ENCODE assay signal across 21 mouse cellular contexts in the genomic region with DNA sequence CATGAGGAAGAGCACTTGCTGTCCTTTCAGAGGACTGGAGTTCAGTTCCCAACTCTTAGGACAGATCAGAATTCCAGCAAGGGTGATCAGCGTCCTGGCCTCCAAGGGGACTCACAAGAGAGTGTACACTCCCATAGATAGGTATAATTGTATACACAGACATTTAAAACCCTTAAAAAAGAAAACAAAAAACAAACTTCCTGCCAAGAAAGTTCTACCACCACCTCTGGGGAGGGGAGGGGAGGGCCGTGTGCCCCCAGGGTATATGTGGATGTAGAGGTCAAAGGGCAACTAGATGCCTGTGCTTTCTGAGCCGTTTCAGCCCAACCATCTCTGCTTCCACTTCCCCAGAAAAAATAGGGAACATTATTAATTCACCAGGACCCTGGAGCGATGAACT. TPM values are rescaled to one million over a fixed set of nuclear protein-coding genes. Genes with fewer than 3 reads are reported as not detected.
DNase-seq lines count a peak whose midpoint lies in the region; ATAC-seq and TF ChIP-seq lines count a peak whose summit lies in the region.
"Had no signal": no experiment of that assay in that cellular context is flagged by ENCODE, and none has a peak within 500 bp of the region (broad histone marks: within the 10 kb centered on the region; RNA-seq: fewer than 3 reads in every experiment).

No protein-coding gene starts in this region.

- peak; percentile 41 for DNase-seq in kidney, adult 2 months
- DNase-seq in kidney, adult 18-20 months = no peak
- no peak for DNase-seq in kidney, postnatal 0 days (ENCODE audit: low spot score)
- no peak for DNase-seq in kidney, postnatal 25 days
- DNase-seq in ES-CJ7 (ENCODE audit: low read depth, low spot score) = peak; percentile 69
- no peak for DNase-seq in adrenal gland, postnatal 36 days
- no peak for DNase-seq in lung, postnatal 25 days (ENCODE audit: low spot score)
- DNase-seq: adrenal gland, postnatal 14 days; B cell, adult 2 months; cerebellum, adult 18-20 months; cerebellum, postnatal 10 days; forebrain, postnatal 0 days; gastrocnemius, postnatal 14 days had no signal

- no peak for ATAC-seq in kidney, postnatal 0 days (replicated peaks; ENCODE audit: low FRiP score, low read depth)
- ATAC-seq: activated CD4-positive, CD25-positive, alpha-beta regulatory T cell, adult 4 months; CD4-positive, CD25-positive, alpha-beta regulatory T cell, adult 4 months; forebrain, embryonic 13.5 days; forebrain, postnatal 0 days had no signal

- TF ChIP-seq POLR2A in kidney, adult 2 months (IDR thresholded peaks at IDR 0.05; ENCODE audit: low read depth, low read length) = no peak

- peaks cover 36% of the 10 kb centered on the region; the same call in 1 of the 2 replicates for H3K4me1 ChIP-seq in kidney, adult 2 months (ENCODE audit: control insufficient read depth, insufficient read depth, low read length)
- no peaks in the 10 kb centered on the region for H3K4me1 ChIP-seq in kidney, postnatal 0 days (replicated peaks; ENCODE audit: insufficient read depth, low read length)
- H3K4me1 ChIP-seq: forebrain, embryonic 13.5 days had no signal

- no peak for TF ChIP-seq CTCF in kidney, adult 2 months (conservative IDR thresholded peaks at IDR 0.05; ENCODE audit: insufficient read depth, insufficient read length, low read depth, low read length)
- no peak for TF ChIP-seq CTCF in kidney, postnatal 0 days (IDR thresholded peaks at IDR 0.05; ENCODE audit: low read depth)

- no peak overlapping the region for H3K9ac ChIP-seq in kidney, postnatal 0 days (ENCODE audit: low read depth, low read length)
- H3K9ac ChIP-seq: forebrain, embryonic 13.5 days; forebrain, postnatal 0 days; heart, embryonic 12.5 days; hindbrain, embryonic 14.5 days had no signal

- H3K36me3 ChIP-seq in kidney, adult 2 months (ENCODE audit: control insufficient read depth, insufficient read depth, low read length) = no peaks in the 10 kb centered on the region
- no peaks in the 10 kb centered on the region for H3K36me3 ChIP-seq in kidney, postnatal 0 days (ENCODE audit: insufficient read depth, low read length)
- H3K36me3 ChIP-seq: embryonic facial prominence, embryonic 10.5 days; G1E; heart, embryonic 12.5 days; hindbrain, embryonic 10.5 days had no signal

- H3K4me2 ChIP-seq in kidney, postnatal 0 days (ENCODE audit: low read length) = no peak overlapping the region
- H3K4me2 ChIP-seq: forebrain, embryonic 13.5 days; heart, embryonic 12.5 days; hindbrain, embryonic 14.5 days had no signal

- H3K27ac ChIP-seq in kidney, adult 2 months (ENCODE audit: insufficient read depth, low read depth, low read length) = peak overlapping the region; percentile 84
- H3K27ac ChIP-seq in kidney, postnatal 0 days = peak overlapping the region; percentile 14
- H3K27ac ChIP-seq: embryonic facial prominence, embryonic 10.5 days; forebrain, embryonic 13.5 days; hindbrain, embryonic 10.5 days; hindbrain, embryonic 14.5 days had no signal

- H3K27me3 ChIP-seq in kidney, adult 2 months (replicated peaks; ENCODE audit: control insufficient read depth, insufficient read depth, low read length) = no peaks in the 10 kb centered on the region
- H3K27me3 ChIP-seq in kidney, postnatal 0 days (ENCODE audit: insufficient read depth, low read length) = no peaks in the 10 kb centered on the region
- H3K27me3 ChIP-seq: forebrain, embryonic 13.5 days; heart, embryonic 12.5 days had no signal

- no peaks in the 10 kb centered on the region for H3K9me3 ChIP-seq in kidney, postnatal 0 days (replicated peaks; ENCODE audit: low read length)
- H3K9me3 ChIP-seq: embryonic facial prominence, embryonic 10.5 days; forebrain, embryonic 13.5 days; G1E; heart, embryonic 12.5 days; hindbrain, embryonic 10.5 days had no signal

- H3K4me3 ChIP-seq in kidney, adult 2 months (ENCODE audit: insufficient read depth, low read depth, low read length) = no peak overlapping the region
- H3K4me3 ChIP-seq in kidney, postnatal 0 days (replicated peaks; ENCODE audit: low read depth, low read length) = no peak overlapping the region
- H3K4me3 ChIP-seq: embryonic facial prominence, embryonic 10.5 days; forebrain, embryonic 13.5 days; heart, embryonic 12.5 days; hindbrain, embryonic 10.5 days had no signal

- WGBS in kidney, adult 2 months = 29% methylated on average over 4 of the region's 4 CpGs
- WGBS in kidney, postnatal 0 days = 47% methylated on average over 4 of the region's 4 CpGs

RNA-seq across cellular contexts. Expression of gene Trip12, which starts 32.6 kb away (rescaled TPM):
- 26.6 and 35.7 TPM in 2 replicates for polyA plus RNA-seq in kidney, adult 2 months (2012; rRNA removed)
- 36.8 and 36.9 TPM in 2 replicates for polyA plus RNA-seq in kidney, postnatal 0 days (2015; fragmentation: Nextera tagmentation; extraction: Ambion mirVana)
- total RNA-seq in adrenal gland, postnatal 36 days (2021) = 100 to 1,000 TPM; 248 to 249 TPM

RNA-seq across cellular contexts. Expression of gene Fbxo36, which starts 33.3 kb away (rescaled TPM):
- polyA plus RNA-seq in kidney, adult 2 months (2012; rRNA removed) = 28.7 and 32.3 TPM in 2 replicates
- 17.9 and 19.9 TPM in 2 replicates for polyA plus RNA-seq in kidney, postnatal 0 days (2015; fragmentation: Nextera tagmentation; extraction: Ambion mirVana)
- total RNA-seq in adrenal gland, postnatal 36 days (2021) = 10 to 100 TPM; 12.3 to 16.5 TPM

Comparison
In these comparisons a context has a peak if more than half of its experiments do, and no peak if none do; other contexts are left out.
1. DNase-seq: peak in kidney, adult 2 months (single experiment) and ES-CJ7 (single experiment); none in kidney, adult 18-20 months (single experiment), kidney, postnatal 0 days (single experiment), kidney, postnatal 25 days (0 of 2), adrenal gland, postnatal 36 days (0 of 2) and lung, postnatal 25 days (single experiment).